Mouse (Mus musculus) midbrain, postnatal 0 days (tissue): Measurements from ENCODE around the gene Trio. TPM values are rescaled to one million over a fixed set of nuclear protein-coding genes. Genes with fewer than 3 reads are reported as not detected.

Experiments
- ATAC-seq: fragments of 200-750 bp; cut with Nextera tagmentation; 2 replicates; pipeline ENCODE4 v1.8.0; 2017; ENCODE audit warnings: moderate number of reproducible peaks, mild to moderate bottlenecking, moderate TSS enrichment, moderate library complexity; ENCODE audit not compliant: low FRiP score
- DNase-seq: peaks from one replicate; pipeline ENCODE4 v3.0.0-alpha.2; 2015; ENCODE audit warnings: low spot score
- H3K27ac ChIP-seq: fragments of 300-500 bp; sonication (generic); 2 replicates; pipeline ENCODE4 v1.5.1; 2014; ENCODE audit warnings: low read depth, mild to moderate bottlenecking, low read length, mixed read lengths
- H3K27me3 ChIP-seq: fragments of 300-500 bp; sonication (generic); 2 replicates; pipeline ENCODE4 v1.6.1; 2014; ENCODE audit warnings: low read length, control low read depth, mixed read lengths; ENCODE audit not compliant: insufficient read depth
- H3K36me3 ChIP-seq: fragments of 300-500 bp; sonication (generic); 2 replicates; pipeline ENCODE4 v1.6.1; 2014; ENCODE audit warnings: low read length, control low read depth, mixed read lengths; ENCODE audit not compliant: insufficient read depth
- H3K4me1 ChIP-seq: fragments of 300-500 bp; sonication (generic); 2 replicates; pipeline ENCODE4 v1.6.1; 2014; ENCODE audit warnings: mild to moderate bottlenecking, control low read depth, antibody characterized with exemption, low read length, mixed read lengths; ENCODE audit not compliant: insufficient read depth
- H3K4me2 ChIP-seq: fragments of 300-500 bp; sonication (generic); 2 replicates; pipeline ENCODE4 v1.6.1; 2014; ENCODE audit warnings: low read depth, mild to moderate bottlenecking, low read length, mixed read lengths; ENCODE audit not compliant: poor library complexity, severe bottlenecking
- H3K4me3 ChIP-seq: fragments of 300-500 bp; sonication (generic); 2 replicates; pipeline ENCODE4 v1.5.1; 2014; ENCODE audit warnings: low read depth, mild to moderate bottlenecking, low read length, moderate library complexity
- H3K9ac ChIP-seq: fragments of 300-500 bp; sonication (generic); replicated peaks from 2 replicates; pipeline ENCODE4 v1.6.1; 2014; ENCODE audit warnings: mild to moderate bottlenecking, low read length, moderate library complexity, mixed read lengths; ENCODE audit not compliant: poor library complexity, severe bottlenecking
- H3K9me3 ChIP-seq: fragments of 300-500 bp; sonication (generic); 2 replicates; pipeline ENCODE4 v1.6.1; 2016; ENCODE audit warnings: low read length, control low read depth
- CTCF ChIP-seq: IDR thresholded peaks from 2 replicates; pipeline ENCODE4 v1.5.1; 2016; ENCODE audit warnings: antibody characterized with exemption, mild to moderate bottlenecking
- WGBS: fragments of 180-500 bp; shearing (Covaris S2); extraction: QIAGEN DNeasy Blood & Tissue Kit; methylation state at CpG from one replicate; pipeline ENCODE4 v1.1.7; 2014; 5-methylcytosine and 5-hydroxymethylcytosine counted together
- polyA plus RNA-seq: library from polyadenylated mRNA; unstranded; fragments of >200 nt; fragmentation: Nextera tagmentation; extraction: Ambion mirVana; gene quantifications from 2 replicates; pipeline ENCODE4 v1.2.1, GENCODE M21; 2015
- total RNA-seq: library from RNA; depleted of rRNA; stranded (reverse); fragments of >200 nt; gene quantifications from 2 replicates; pipeline ENCODE4 v1.2.3, GENCODE M21; 2014

Trio gene
- total and polyA plus RNA-seq, 2 experiments from 2014 or later: 23.3 to 213 TPM

- peak overlapping the region; percentile 42; the same call in 1 of the 2 replicates for H3K9ac ChIP-seq
- no peaks in the 10 kb centered on the region for H3K27me3 ChIP-seq
- 63% methylated on average over 9 of the region's 9 CpGs for WGBS
- DNase-seq: no peak
- H3K9me3 ChIP-seq: no peaks in the 10 kb centered on the region
- TF ChIP-seq CTCF: no peak
- H3K4me2 ChIP-seq: no peak overlapping the region
- peaks cover 4% of the 10 kb centered on the region; the same call in 1 of the 2 replicates for H3K36me3 ChIP-seq
- no peak overlapping the region for H3K4me3 ChIP-seq
- no peak overlapping the region for H3K27ac ChIP-seq
- no peaks in the 10 kb centered on the region; the same call in 1 of the 2 replicates for H3K4me1 ChIP-seq
- ATAC-seq: no peak
Measured at GRCm38 (mm10) chr15:27918798-27919197, 106.8 kb downstream of the Trio start.

GRCm38 (mm10) chr15:27916204-27916603 lies 109.4 kb downstream of the Trio start:
- 49% methylated on average over 4 of the region's 4 CpGs for WGBS
- DNase-seq (no peak), ATAC-seq (no peak)
- H3K4me2 ChIP-seq: no peak overlapping the region
- peak; percentile 66 for TF ChIP-seq CTCF
- no peaks in the 10 kb centered on the region for H3K27me3 ChIP-seq
- no peak overlapping the region for H3K9ac ChIP-seq
- H3K4me3 ChIP-seq: no peak overlapping the region
- no peak overlapping the region for H3K27ac ChIP-seq
- H3K9me3 ChIP-seq: no peaks in the 10 kb centered on the region
- H3K4me1 ChIP-seq: no peaks in the 10 kb centered on the region; the same call in 1 of the 2 replicates
- H3K36me3 ChIP-seq: peaks cover 4% of the 10 kb centered on the region; the same call in 1 of the 2 replicates

GRCm38 (mm10) chr15:27913013-27913412 lies 112.6 kb downstream of the Trio start:
- no peaks in the 10 kb centered on the region for H3K27me3 ChIP-seq
- H3K9me3 ChIP-seq: no peaks in the 10 kb centered on the region
- no peak for TF ChIP-seq CTCF
- H3K9ac ChIP-seq: no peak overlapping the region
- H3K4me2 ChIP-seq: no peak overlapping the region
- peaks cover 10% of the 10 kb centered on the region for H3K36me3 ChIP-seq
- ATAC-seq (no peak), DNase-seq (no peak)
- H3K27ac ChIP-seq: no peak overlapping the region
- H3K4me3 ChIP-seq: no peak overlapping the region
- H3K4me1 ChIP-seq: no peaks in the 10 kb centered on the region
- 66% methylated on average over 3 of the region's 3 CpGs for WGBS

- WGBS: 92% methylated on average over 9 of the region's 9 CpGs
- H3K27ac ChIP-seq: no peak overlapping the region
- no peaks in the 10 kb centered on the region for H3K4me1 ChIP-seq
- DNase-seq (no peak), ATAC-seq (no peak)
- TF ChIP-seq CTCF: no peak
- H3K9ac ChIP-seq: no peak overlapping the region
- no peak overlapping the region for H3K4me3 ChIP-seq
- no peaks in the 10 kb centered on the region for H3K27me3 ChIP-seq
- no peak overlapping the region for H3K4me2 ChIP-seq
- peaks cover 7% of the 10 kb centered on the region; the same call in 1 of the 2 replicates for H3K36me3 ChIP-seq
- no peaks in the 10 kb centered on the region for H3K9me3 ChIP-seq
Measured at GRCm38 (mm10) chr15:27911196-27911595, 114.5 kb downstream of the Trio start.

GRCm38 (mm10) chr15:27910179-27910578 lies 115.5 kb downstream of the Trio start:
- Histone ChIP-seq H3K27ac (no peak overlapping the region), H3K9ac (no peak overlapping the region), H3K4me2 (no peak overlapping the region), H3K4me1 (no peaks in the 10 kb centered on the region), H3K36me3 (peaks cover 7% of the 10 kb centered on the region; the same call in 1 of the 2 replicates), H3K4me3 (no peak overlapping the region), H3K27me3 (no peaks in the 10 kb centered on the region), H3K9me3 (no peaks in the 10 kb centered on the region)
- ATAC-seq: no peak
- no peak for DNase-seq
- 81% methylated on average over 7 of the region's 7 CpGs for WGBS
- TF ChIP-seq CTCF: no peak

GRCm38 (mm10) chr15:27907649-27908048 lies 118.0 kb downstream of the Trio start:
- no peak for TF ChIP-seq CTCF
- no peak for ATAC-seq
- no peaks in the 10 kb centered on the region for H3K27me3 ChIP-seq
- H3K9me3 ChIP-seq: no peaks in the 10 kb centered on the region
- WGBS: 51% methylated on average over 5 of the region's 5 CpGs
- H3K4me2 ChIP-seq: no peak overlapping the region
- DNase-seq: peak; percentile 29
- no peak overlapping the region for H3K4me3 ChIP-seq
- no peak overlapping the region for H3K27ac ChIP-seq
- peaks cover 7% of the 10 kb centered on the region for H3K36me3 ChIP-seq
- no peaks in the 10 kb centered on the region for H3K4me1 ChIP-seq
- no peak overlapping the region for H3K9ac ChIP-seq
